Mouse (Mus musculus): ENCODE measurements around the gene Scfd2.
A peak's percentile ranks its signal among the peaks of the same experiment; 100 is the strongest.

Gene Scfd2

GRCm38 (mm10) chr5:74531630-74532280, at the start of gene Scfd2:
Gene Scfd2 (minus strand): TSS chr5:74531759.
- peak; percentile 98 to 99 for DNase-seq

GRCm38 (mm10) chr5:74571767-74572166, 40.2 kb upstream of the Scfd2 start:
- no peak for DNase-seq

- DNase-seq: peak; percentile 11 to 29
Measured at GRCm38 (mm10) chr5:74561151-74561550, 29.6 kb upstream of the Scfd2 start.

- DNase-seq: no peak
Measured at GRCm38 (mm10) chr5:74549566-74549965, 18.0 kb upstream of the Scfd2 start.

- DNase-seq: no peak
Measured at GRCm38 (mm10) chr5:74545606-74546005, 14.0 kb upstream of the Scfd2 start.

- DNase-seq: no peak
Measured at GRCm38 (mm10) chr5:74536180-74536947, 4.8 kb upstream of the Scfd2 start.

- DNase-seq: peak; percentile 92 to 96
Measured at GRCm38 (mm10) chr5:74535240-74536021, 3.9 kb upstream of the Scfd2 start, which contains the start of gene Fip1l1. Gene Fip1l1 (plus strand): TSS chr5:74535449.

GRCm38 (mm10) chr5:74530785-74531184, 774 bp downstream of the Scfd2 start:
- DNase-seq: no peak

- no peak for DNase-seq
Measured at GRCm38 (mm10) chr5:74527025-74527424, 4.5 kb downstream of the Scfd2 start.

GRCm38 (mm10) chr5:74511686-74512085, 19.9 kb downstream of the Scfd2 start:
- DNase-seq: no peak

GRCm38 (mm10) chr5:74492705-74493104, 38.9 kb downstream of the Scfd2 start:
- no peak for DNase-seq

GRCm38 (mm10) chr5:74484646-74485045, 46.9 kb downstream of the Scfd2 start:
- no peak for DNase-seq

- no peak for DNase-seq
Measured at GRCm38 (mm10) chr5:74482633-74483032, 48.9 kb downstream of the Scfd2 start.

- DNase-seq: no peak
Measured at GRCm38 (mm10) chr5:74482034-74482433, 49.5 kb downstream of the Scfd2 start.

- DNase-seq: peak in 1 of 2 experiments; percentile 14
Measured at GRCm38 (mm10) chr5:74480409-74480808, 51.1 kb downstream of the Scfd2 start.

GRCm38 (mm10) chr5:74479947-74480346, 51.6 kb downstream of the Scfd2 start:
- DNase-seq: no peak

- no peak for DNase-seq
Measured at GRCm38 (mm10) chr5:74479157-74479556, 52.4 kb downstream of the Scfd2 start.

- DNase-seq: no peak
Measured at GRCm38 (mm10) chr5:74476551-74476950, 55.0 kb downstream of the Scfd2 start.

GRCm38 (mm10) chr5:74473117-74473516, 58.4 kb downstream of the Scfd2 start:
- no peak for DNase-seq

GRCm38 (mm10) chr5:74470819-74471218, 60.7 kb downstream of the Scfd2 start:
- no peak for DNase-seq

GRCm38 (mm10) chr5:74469620-74470019, 61.9 kb downstream of the Scfd2 start:
- no peak for DNase-seq

- DNase-seq: no peak
Measured at GRCm38 (mm10) chr5:74467753-74468152, 63.8 kb downstream of the Scfd2 start.

GRCm38 (mm10) chr5:74456759-74457158, 74.8 kb downstream of the Scfd2 start:
- DNase-seq: no peak

Data from kidney, postnatal 36 days (tissue).